Mouse (Mus musculus): ENCODE results near the gene Cdk14.

GRCm38 (mm10) chr5:5342410-5343137 is 77.5 kb downstream of the Cdk14 start:
- peak; percentile 41 for TF ChIP-seq CTCF (IDR thresholded peaks at IDR 0.05)
- peak; percentile 29 for TF ChIP-seq EP300 (IDR thresholded peaks at IDR 0.05)
